Mouse (Mus musculus): Measurements from ENCODE around the gene Ppp2r5d.

Ppp2r5d gene

DNA sequence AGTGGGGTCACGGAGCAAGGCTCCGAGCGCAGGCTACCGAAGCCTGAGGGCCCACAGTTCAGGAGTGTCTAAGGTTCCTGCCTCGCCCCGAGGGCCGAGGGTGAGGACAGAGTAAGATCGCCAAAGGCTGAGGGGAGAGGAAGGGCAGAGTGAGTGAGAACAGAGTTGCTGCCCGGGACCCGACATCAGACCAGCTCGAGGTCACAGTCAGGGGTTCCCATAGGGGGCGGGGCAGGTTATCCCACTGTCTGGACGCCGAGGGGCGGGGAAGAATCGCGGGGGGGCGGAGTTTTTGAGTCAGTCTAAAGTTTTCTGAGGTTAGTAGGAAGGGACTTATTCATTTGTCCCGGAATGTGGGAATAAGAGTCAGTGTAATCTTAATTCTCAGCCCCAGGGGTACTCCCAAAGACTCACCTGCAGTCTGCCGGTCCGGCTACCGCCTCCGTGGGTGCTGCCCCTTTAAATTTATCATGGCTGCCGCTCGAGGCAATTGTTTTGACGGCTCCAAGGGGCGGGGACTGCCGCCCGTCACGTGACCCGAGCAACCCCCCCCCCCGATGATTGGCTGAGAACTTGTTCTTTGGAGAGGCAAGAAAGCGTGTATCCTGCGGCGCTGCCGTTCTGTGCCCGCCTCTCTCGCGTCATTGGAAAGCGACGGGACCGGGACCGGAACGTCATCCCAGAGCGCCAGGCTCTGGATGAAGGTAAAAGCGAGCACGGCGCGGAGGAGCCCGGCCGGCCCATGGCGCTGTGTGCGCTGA, 59.2 kb downstream of the Ppp2r5d start, which contains the start of the genes Klc4 and Mrpl2:
Gene Klc4 (minus strand): TSS at position 462 of the 761 bp plus-strand sequence.
Gene Mrpl2 (plus strand): TSS at position 669 of the 761 bp plus-strand sequence.
- peak; percentile 97 for DNase-seq (ENCODE audit: low spot score in 2 of 2)

DNA sequence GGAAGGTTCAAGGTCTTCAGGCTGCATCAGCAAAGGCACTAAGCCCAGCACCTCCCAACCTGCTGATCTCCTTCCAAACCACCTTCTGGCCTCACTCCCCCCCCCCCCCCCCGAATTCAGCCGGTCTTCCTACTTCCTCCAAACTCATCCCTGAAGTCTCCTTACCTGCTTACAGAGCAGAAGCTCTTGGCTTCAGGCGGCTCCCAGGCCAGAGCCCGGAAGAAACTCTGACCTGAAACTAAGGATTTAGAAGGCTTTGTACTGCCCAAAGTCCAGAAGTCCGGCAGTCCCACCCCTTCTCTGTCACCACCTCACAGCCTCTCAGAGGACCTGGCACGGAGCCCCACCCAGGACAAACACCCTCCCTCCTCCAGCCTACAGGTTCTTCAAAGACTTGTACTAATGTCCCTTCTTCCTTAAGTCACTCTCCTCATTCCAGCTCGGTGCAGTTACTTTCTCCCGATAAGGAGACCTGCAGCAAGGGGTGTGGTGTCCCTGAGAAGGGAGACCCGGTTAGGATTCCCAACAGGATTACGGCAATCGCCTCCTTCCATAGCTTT, 59.9 kb downstream of the Ppp2r5d start:
- DNase-seq (ENCODE audit: low spot score in 2 of 2): no peak

DNA sequence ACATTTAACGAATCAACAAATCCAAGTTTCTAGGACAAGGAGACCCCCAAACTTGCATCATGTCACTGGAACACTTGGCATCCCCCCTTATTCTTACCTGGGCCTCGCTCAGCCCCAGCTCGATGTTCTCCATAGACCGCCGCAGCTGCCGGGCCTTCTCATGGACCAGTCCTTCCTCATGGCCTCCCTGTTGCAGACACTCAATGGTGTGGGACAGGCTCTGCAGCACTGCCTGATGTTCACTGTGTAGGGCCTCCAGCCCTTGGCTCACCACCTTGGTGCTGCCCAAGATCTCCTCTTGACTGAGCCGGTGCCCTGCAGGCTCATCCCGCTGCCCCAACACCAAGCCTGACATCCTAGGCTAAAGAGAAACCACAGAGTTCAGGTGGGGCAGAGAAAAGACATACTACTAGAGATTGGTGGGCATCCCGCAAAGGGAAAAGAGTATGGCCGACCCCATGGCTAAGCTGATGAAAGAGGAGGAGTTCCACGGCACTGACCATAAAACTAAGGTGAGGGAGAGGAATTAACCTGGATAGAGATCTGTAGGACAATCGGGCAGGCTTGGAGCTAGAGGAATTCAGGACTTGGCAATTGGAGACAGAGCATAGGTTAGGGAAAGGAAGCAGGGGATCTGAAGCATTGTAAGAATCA, 60.6 kb downstream of the Ppp2r5d start:
- no peak for DNase-seq (ENCODE audit: low spot score in 2 of 2)

DNA sequence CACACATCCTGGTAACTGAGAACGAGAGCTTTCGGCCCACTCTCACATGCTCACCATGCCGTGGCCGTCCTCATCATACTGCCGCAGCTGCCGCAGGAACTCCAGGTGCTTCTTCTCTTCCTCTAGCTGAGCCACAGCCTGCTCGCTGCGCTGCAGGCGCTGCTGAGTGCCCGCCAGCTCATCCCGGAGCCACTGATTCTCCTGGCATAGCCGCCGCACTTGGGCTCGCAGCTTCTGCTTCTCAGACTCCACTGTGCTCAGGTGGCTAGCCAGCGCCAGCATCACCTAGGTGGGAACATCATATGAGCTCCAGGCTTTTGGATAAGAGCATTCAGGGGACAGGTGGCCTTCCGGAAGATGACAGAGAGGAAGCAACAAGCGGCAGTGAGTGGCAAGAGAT, 62.9 kb downstream of the Ppp2r5d start:
- DNase-seq (ENCODE audit: low spot score in 2 of 2): no peak

DNA sequence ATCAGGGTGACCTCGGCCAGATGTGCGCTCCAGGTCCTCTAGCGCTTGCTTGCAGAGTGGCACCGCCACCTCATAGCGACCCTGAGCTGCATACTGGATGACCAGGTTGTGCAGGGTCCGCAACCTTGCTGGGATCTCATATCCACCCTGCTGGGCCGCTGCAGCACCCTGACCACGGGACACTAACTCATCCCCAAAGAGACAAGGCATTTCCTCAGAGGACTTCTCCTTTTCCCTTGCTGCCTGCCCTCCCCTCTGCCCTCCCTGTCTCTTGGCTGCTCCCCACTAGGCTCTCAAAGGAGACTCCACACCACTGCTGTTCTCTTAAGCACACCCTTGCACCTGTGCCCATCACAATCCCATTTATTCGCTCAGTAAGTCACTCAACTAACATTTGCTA, 65.0 kb downstream of the Ppp2r5d start:
- DNase-seq (ENCODE audit: low spot score in 2 of 2): no peak

DNA sequence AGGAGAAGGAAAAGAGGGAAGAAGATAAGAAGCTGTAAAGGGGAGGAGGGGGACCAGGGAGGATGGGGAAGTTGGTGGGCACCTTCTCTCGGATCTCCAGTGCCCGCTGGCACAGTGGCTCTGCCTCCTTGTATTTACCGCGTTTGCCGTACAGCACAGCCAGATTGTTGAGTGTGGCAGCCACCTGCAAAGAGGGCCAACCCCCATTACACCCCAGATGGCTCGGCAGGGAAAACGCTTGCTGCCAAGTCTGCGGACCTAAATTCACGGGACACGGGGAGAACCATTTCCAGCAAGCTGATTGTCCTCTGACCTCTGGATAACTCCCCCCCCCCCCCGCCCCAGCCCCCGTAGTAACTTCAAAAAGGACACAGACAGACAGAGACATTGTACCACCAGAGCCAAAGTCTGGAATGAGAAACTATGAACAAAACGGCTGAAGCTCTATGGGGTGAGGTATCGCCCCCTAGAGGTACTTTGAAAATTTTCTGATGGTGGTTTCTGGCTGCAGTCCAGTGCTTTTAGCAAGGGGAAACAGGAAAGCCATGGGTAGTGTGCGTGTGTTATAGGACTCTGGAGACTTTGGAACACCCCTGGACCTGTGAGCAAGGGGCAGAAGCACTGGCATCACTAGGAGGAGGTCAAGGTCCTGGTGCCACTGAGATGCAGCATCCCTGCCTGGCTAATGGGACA, 67.9 kb downstream of the Ppp2r5d start:
- peak in 1 of 2 experiments; percentile 41 for DNase-seq (ENCODE audit: low spot score in 2 of 2)
